Mouse (Mus musculus) kidney, adult 2 months (tissue): ENCODE data around the gene Serpina3a.

ENCODE experiments used
- CTCF ChIP-seq: fragments of 200-500 bp; conservative IDR thresholded peaks from 2 replicates; pipeline ENCODE4 v1.5.1; 2011; ENCODE audit warnings: low read depth, mild to moderate bottlenecking, control low read depth, low read length, moderate library complexity, mixed read lengths; ENCODE audit not compliant: insufficient read depth, insufficient read length
- POLR2A ChIP-seq: fragments of 200-500 bp; IDR thresholded peaks from one replicate; pipeline ENCODE4 v1.6.1; 2011; ENCODE audit warnings: low read depth, low read length, control low read depth

DNA sequence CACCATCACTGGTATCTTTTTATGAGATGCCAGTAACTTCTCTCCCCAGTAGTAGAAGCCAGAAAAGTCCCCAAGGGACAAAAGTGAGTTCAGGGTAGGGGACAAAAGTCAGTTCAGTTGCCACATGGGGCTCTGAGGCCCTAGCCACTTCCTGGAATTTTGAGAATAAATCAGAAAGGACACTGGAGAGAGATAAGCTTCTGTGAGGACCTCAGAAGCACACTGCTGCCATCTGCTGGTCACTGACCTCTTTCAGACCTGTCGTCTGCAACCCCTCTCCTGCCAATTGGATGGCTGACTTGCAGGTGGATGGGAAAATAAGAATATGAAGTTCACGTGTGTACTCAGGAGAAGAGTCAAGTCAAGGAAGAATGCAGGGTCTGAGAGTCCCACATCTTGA is 42.9 kb upstream of the Serpina3a start:
- TF ChIP-seq POLR2A (no peak), CTCF (peak; percentile 89)
